Mouse (Mus musculus): ENCODE data around the gene Ubr4.

GRCm38 (mm10) chr4:139444315-139444714, 91.9 kb downstream of the Ubr4 start:
- no peak for TF ChIP-seq CHD2 (IDR thresholded peaks at IDR 0.05; ENCODE audit: low read depth, low read length)
- TF ChIP-seq ZC3H11A (IDR thresholded peaks at IDR 0.05; ENCODE audit: borderline replicate concordance, low read depth, low read length), result no peak

Measured in ES-E14 (cell line).